Mouse (Mus musculus): ENCODE data around the gene Spon1. TPM values are rescaled to one million over a fixed set of nuclear protein-coding genes. Genes with fewer than 3 reads are reported as not detected.

Gene Spon1
- polyA plus RNA-seq, 1 experiment = 0.65 TPM

GRCm38 (mm10) chr7:113903127-113903827 is 137.5 kb downstream of the Spon1 start:
- no peaks in the 10 kb centered on the region for H3K4me1 ChIP-seq (ENCODE audit: control insufficient read depth, insufficient read depth, low read length)
- H3K27ac ChIP-seq (ENCODE audit: control insufficient read depth, insufficient read depth, low read depth, low read length, poor library complexity) = no peak overlapping the region
- WGBS = 79% methylated on average over 3 of the region's 3 CpGs
- no peak overlapping the region for H3K4me3 ChIP-seq (replicated peaks; ENCODE audit: control insufficient read depth, low read depth, low read length)
- TF ChIP-seq POLR2A (IDR thresholded peaks at IDR 0.05; ENCODE audit: borderline replicate concordance, control insufficient read depth, low read depth, low read length) (no peak), CTCF (IDR thresholded peaks at IDR 0.05; ENCODE audit: control insufficient read depth, insufficient read depth, low read length) (no peak)

GRCm38 (mm10) chr7:113903939-113904338 is 138.1 kb downstream of the Spon1 start:
- WGBS = 86% methylated on average over 5 of the region's 5 CpGs
- Histone ChIP-seq H3K4me1 (ENCODE audit: control insufficient read depth, insufficient read depth, low read length) (no peaks in the 10 kb centered on the region), H3K27ac (ENCODE audit: control insufficient read depth, insufficient read depth, low read depth, low read length, poor library complexity) (no peak overlapping the region), H3K4me3 (replicated peaks; ENCODE audit: control insufficient read depth, low read depth, low read length) (no peak overlapping the region)
- TF ChIP-seq POLR2A (IDR thresholded peaks at IDR 0.05; ENCODE audit: borderline replicate concordance, control insufficient read depth, low read depth, low read length) (no peak), CTCF (IDR thresholded peaks at IDR 0.05; ENCODE audit: control insufficient read depth, insufficient read depth, low read length) (no peak)

- WGBS = 90% methylated on average over 7 of the region's 7 CpGs
- no peaks in the 10 kb centered on the region for H3K4me1 ChIP-seq (ENCODE audit: control insufficient read depth, insufficient read depth, low read length)
- no peak overlapping the region for H3K4me3 ChIP-seq (replicated peaks; ENCODE audit: control insufficient read depth, low read depth, low read length)
- no peak for TF ChIP-seq CTCF (IDR thresholded peaks at IDR 0.05; ENCODE audit: control insufficient read depth, insufficient read depth, low read length)
- TF ChIP-seq POLR2A (IDR thresholded peaks at IDR 0.05; ENCODE audit: borderline replicate concordance, control insufficient read depth, low read depth, low read length) = no peak
- no peak overlapping the region for H3K27ac ChIP-seq (ENCODE audit: control insufficient read depth, insufficient read depth, low read depth, low read length, poor library complexity)
These were observed 138.6 kb downstream of the Spon1 start for GRCm38 (mm10) chr7:113904348-113904895.

- no peak overlapping the region for H3K27ac ChIP-seq (ENCODE audit: control insufficient read depth, insufficient read depth, low read depth, low read length, poor library complexity)
- 72% methylated on average over 12 of the region's 12 CpGs for WGBS
- no peaks in the 10 kb centered on the region for H3K4me1 ChIP-seq (ENCODE audit: control insufficient read depth, insufficient read depth, low read length)
- TF ChIP-seq POLR2A (IDR thresholded peaks at IDR 0.05; ENCODE audit: borderline replicate concordance, control insufficient read depth, low read depth, low read length) = no peak
- no peak for TF ChIP-seq CTCF (IDR thresholded peaks at IDR 0.05; ENCODE audit: control insufficient read depth, insufficient read depth, low read length)
- H3K4me3 ChIP-seq (replicated peaks; ENCODE audit: control insufficient read depth, low read depth, low read length) = no peak overlapping the region
These were observed 143.5 kb downstream of the Spon1 start for GRCm38 (mm10) chr7:113909161-113909825.

GRCm38 (mm10) chr7:113910856-113911255 is 145.1 kb downstream of the Spon1 start:
- no peak for TF ChIP-seq POLR2A (IDR thresholded peaks at IDR 0.05; ENCODE audit: borderline replicate concordance, control insufficient read depth, low read depth, low read length)
- no peak for TF ChIP-seq CTCF (IDR thresholded peaks at IDR 0.05; ENCODE audit: control insufficient read depth, insufficient read depth, low read length)
- whole genome bisulfite sequencing = 84% methylated on average over 7 of the region's 7 CpGs
- H3K27ac ChIP-seq (ENCODE audit: control insufficient read depth, insufficient read depth, low read depth, low read length, poor library complexity) = no peak overlapping the region
- no peaks in the 10 kb centered on the region for H3K4me1 ChIP-seq (ENCODE audit: control insufficient read depth, insufficient read depth, low read length)
- H3K4me3 ChIP-seq (replicated peaks; ENCODE audit: control insufficient read depth, low read depth, low read length) = no peak overlapping the region

GRCm38 (mm10) chr7:113915936-113916335 is 150.1 kb downstream of the Spon1 start:
- no peak overlapping the region for H3K27ac ChIP-seq (ENCODE audit: control insufficient read depth, insufficient read depth, low read depth, low read length, poor library complexity)
- H3K4me1 ChIP-seq (ENCODE audit: control insufficient read depth, insufficient read depth, low read length) = no peaks in the 10 kb centered on the region
- WGBS = 38% methylated on average over 4 of the region's 4 CpGs
- H3K4me3 ChIP-seq (replicated peaks; ENCODE audit: control insufficient read depth, low read depth, low read length) = no peak overlapping the region
- TF ChIP-seq CTCF (IDR thresholded peaks at IDR 0.05; ENCODE audit: control insufficient read depth, insufficient read depth, low read length) (no peak), POLR2A (IDR thresholded peaks at IDR 0.05; ENCODE audit: borderline replicate concordance, control insufficient read depth, low read depth, low read length) (no peak)

- 71% methylated on average over 3 of the region's 3 CpGs for WGBS
- H3K4me3 ChIP-seq (replicated peaks; ENCODE audit: control insufficient read depth, low read depth, low read length) = no peak overlapping the region
- TF ChIP-seq CTCF (IDR thresholded peaks at IDR 0.05; ENCODE audit: control insufficient read depth, insufficient read depth, low read length) (no peak), POLR2A (IDR thresholded peaks at IDR 0.05; ENCODE audit: borderline replicate concordance, control insufficient read depth, low read depth, low read length) (no peak)
- no peaks in the 10 kb centered on the region for H3K4me1 ChIP-seq (ENCODE audit: control insufficient read depth, insufficient read depth, low read length)
- H3K27ac ChIP-seq (ENCODE audit: control insufficient read depth, insufficient read depth, low read depth, low read length, poor library complexity) = no peak overlapping the region
These were observed 153.1 kb downstream of the Spon1 start for GRCm38 (mm10) chr7:113918916-113919315.

GRCm38 (mm10) chr7:113919505-113919904 is 153.7 kb downstream of the Spon1 start:
- no peaks in the 10 kb centered on the region for H3K4me1 ChIP-seq (ENCODE audit: control insufficient read depth, insufficient read depth, low read length)
- TF ChIP-seq CTCF (IDR thresholded peaks at IDR 0.05; ENCODE audit: control insufficient read depth, insufficient read depth, low read length) (no peak), POLR2A (IDR thresholded peaks at IDR 0.05; ENCODE audit: borderline replicate concordance, control insufficient read depth, low read depth, low read length) (no peak)
- H3K27ac ChIP-seq (ENCODE audit: control insufficient read depth, insufficient read depth, low read depth, low read length, poor library complexity) = no peak overlapping the region
- H3K4me3 ChIP-seq (replicated peaks; ENCODE audit: control insufficient read depth, low read depth, low read length) = no peak overlapping the region
- 73% methylated on average over 4 of the region's 4 CpGs for WGBS
